Comparison of ENCODE assay signal across 9 mouse cellular contexts in the genomic region with DNA sequence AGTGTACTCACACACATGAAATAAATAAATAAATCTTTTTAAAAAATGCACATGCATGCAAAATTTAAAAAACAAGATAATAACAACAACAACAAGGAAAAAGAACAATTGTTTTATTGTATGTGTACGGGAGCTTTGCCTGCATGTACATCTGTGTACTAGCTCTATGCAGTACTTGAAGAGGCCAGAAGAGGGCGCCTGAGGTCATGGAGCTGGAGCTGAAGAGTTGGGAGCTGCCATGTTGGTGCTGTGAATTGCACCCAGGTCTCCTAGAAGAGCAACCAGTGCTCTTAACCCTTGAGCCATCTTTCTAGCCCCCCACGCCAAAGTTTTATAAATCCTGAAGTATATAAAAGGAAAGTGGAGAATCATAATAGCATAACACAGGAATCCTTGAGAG. TPM values are rescaled to one million over a fixed set of nuclear protein-coding genes. Genes with fewer than 3 reads are reported as not detected.
DNase-seq lines count a peak whose midpoint lies in the region; ATAC-seq and TF ChIP-seq lines count a peak whose summit lies in the region.
"Had no signal": no experiment of that assay in that cellular context is flagged by ENCODE, and none has a peak within 500 bp of the region (broad histone marks: within the 10 kb centered on the region; RNA-seq: fewer than 3 reads in every experiment).

No protein-coding gene starts in this region.

- no peak for TF ChIP-seq POLR2A in cortical plate, adult 2 months (IDR thresholded peaks at IDR 0.05; ENCODE audit: extremely low read depth, insufficient read depth, low read length)

- no peak overlapping the region for H3K4me3 ChIP-seq in forebrain, embryonic 10.5 days
- H3K4me3 ChIP-seq in forebrain, embryonic 14.5 days (ENCODE audit: low read depth, low read length) = no peak overlapping the region
- no peak overlapping the region for H3K4me3 ChIP-seq in midbrain, embryonic 10.5 days
- H3K4me3 ChIP-seq in midbrain, embryonic 13.5 days (replicated peaks) = no peak overlapping the region
- H3K4me3 ChIP-seq in cortical plate, adult 2 months (ENCODE audit: insufficient read depth, low read length) = no peak overlapping the region

- no peak for ATAC-seq in forebrain, embryonic 14.5 days
- ATAC-seq in midbrain, embryonic 13.5 days = no peak
- ATAC-seq: Patski had no signal

- 64% methylated on average over 3 of the region's 3 CpGs for WGBS in forebrain, embryonic 10.5 days
- 54% methylated on average over 3 of the region's 3 CpGs for WGBS in forebrain, embryonic 14.5 days
- WGBS in midbrain, embryonic 10.5 days = 63% methylated on average over 3 of the region's 3 CpGs
- WGBS in midbrain, embryonic 13.5 days = 59% methylated on average over 3 of the region's 3 CpGs

- H3K9ac ChIP-seq in forebrain, embryonic 14.5 days (ENCODE audit: low read length) = no peak overlapping the region
- no peak overlapping the region for H3K9ac ChIP-seq in midbrain, embryonic 13.5 days (replicated peaks)

- DNase-seq in forebrain, embryonic 10.5 days (ENCODE audit: extremely low spot score, low spot score) = peak; percentile 37
- no peak for DNase-seq in forebrain, embryonic 14.5 days (ENCODE audit: low spot score)
- peak; percentile 42 for DNase-seq in midbrain, embryonic 10.5 days (ENCODE audit: low spot score)
- DNase-seq in splenic B cell, adult 2 months (ENCODE audit: low read depth, low spot score) = peak; percentile 75
- DNase-seq in frontal cortex, postnatal 14 days (ENCODE audit: low spot score in 2 of 2) = no peak
- no peak for DNase-seq in urinary bladder, postnatal 10 days (ENCODE audit: low spot score)

- no peak overlapping the region for H3K4me2 ChIP-seq in forebrain, embryonic 14.5 days (ENCODE audit: low read length)
- H3K4me2 ChIP-seq in midbrain, embryonic 13.5 days (replicated peaks) = no peak overlapping the region

- peaks cover 6% of the 10 kb centered on the region; the same call in 1 of the 2 replicates for H3K9me3 ChIP-seq in forebrain, embryonic 10.5 days
- H3K9me3 ChIP-seq in forebrain, embryonic 14.5 days (replicated peaks; ENCODE audit: control insufficient read depth, low read length) = no peaks in the 10 kb centered on the region
- 0 out of 2 replicates have a peak, but pooled peaks cover 7% of the 10 kb centered on the region for H3K9me3 ChIP-seq in midbrain, embryonic 10.5 days (replicated peaks)
- H3K9me3 ChIP-seq in midbrain, embryonic 13.5 days = no peaks in the 10 kb centered on the region; the same call in 1 of the 2 replicates

- no peaks in the 10 kb centered on the region for H3K36me3 ChIP-seq in forebrain, embryonic 10.5 days (replicated peaks)
- no peaks in the 10 kb centered on the region for H3K36me3 ChIP-seq in forebrain, embryonic 14.5 days (ENCODE audit: control insufficient read depth, insufficient read depth, low read length)
- no peaks in the 10 kb centered on the region for H3K36me3 ChIP-seq in midbrain, embryonic 10.5 days
- no peaks in the 10 kb centered on the region for H3K36me3 ChIP-seq in midbrain, embryonic 13.5 days
- no peaks in the 10 kb centered on the region for H3K36me3 ChIP-seq in splenic B cell, adult 2 months (ENCODE audit: control insufficient read depth, insufficient read depth, low read length, poor library complexity, severe bottlenecking)

- H3K4me1 ChIP-seq in forebrain, embryonic 10.5 days = peaks cover 34% of the 10 kb centered on the region
- H3K4me1 ChIP-seq in forebrain, embryonic 14.5 days (ENCODE audit: control insufficient read depth, insufficient read depth, low read length) = peaks cover 8% of the 10 kb centered on the region; the same call in 1 of the 2 replicates
- peaks cover 33% of the 10 kb centered on the region for H3K4me1 ChIP-seq in midbrain, embryonic 10.5 days
- H3K4me1 ChIP-seq in midbrain, embryonic 13.5 days (replicated peaks) = peaks cover 24% of the 10 kb centered on the region
- peaks cover 1% of the 10 kb centered on the region; the same call in 1 of the 2 replicates for H3K4me1 ChIP-seq in cortical plate, adult 2 months (ENCODE audit: control insufficient read depth, insufficient read depth, low read length)

- peak; percentile 24; the same call in 1 of the 2 replicates for TF ChIP-seq CTCF in cortical plate, adult 2 months (IDR thresholded peaks at IDR 0.05; ENCODE audit: extremely low read depth, insufficient read depth, low read length)

- H3K27me3 ChIP-seq in forebrain, embryonic 10.5 days (ENCODE audit: poor library complexity, severe bottlenecking) = peaks cover 11% of the 10 kb centered on the region
- no peaks in the 10 kb centered on the region for H3K27me3 ChIP-seq in forebrain, embryonic 14.5 days (replicated peaks; ENCODE audit: control insufficient read depth, insufficient read depth, low read length)
- peaks cover 13% of the 10 kb centered on the region for H3K27me3 ChIP-seq in midbrain, embryonic 10.5 days (ENCODE audit: low read depth, poor library complexity, severe bottlenecking)
- peaks cover 3% of the 10 kb centered on the region; the same call in 1 of the 2 replicates for H3K27me3 ChIP-seq in midbrain, embryonic 13.5 days
- no peaks in the 10 kb centered on the region for H3K27me3 ChIP-seq in splenic B cell, adult 2 months (ENCODE audit: control insufficient read depth, insufficient read depth, low read length, poor library complexity, severe bottlenecking)
- H3K27me3 ChIP-seq: Patski had no signal

- H3K27ac ChIP-seq in forebrain, embryonic 10.5 days = no peak overlapping the region
- no peak overlapping the region for H3K27ac ChIP-seq in forebrain, embryonic 14.5 days (ENCODE audit: low read depth, low read length)
- no peak overlapping the region for H3K27ac ChIP-seq in midbrain, embryonic 10.5 days (replicated peaks)
- no peak overlapping the region for H3K27ac ChIP-seq in midbrain, embryonic 13.5 days
- no peak overlapping the region for H3K27ac ChIP-seq in cortical plate, adult 2 months (ENCODE audit: insufficient read depth, low read length)

RNA-seq across cellular contexts. Expression of gene H3f3a, which starts 39.1 kb away (rescaled TPM):
- 2,460 and 2,659 TPM in 2 replicates for polyA plus RNA-seq in forebrain, embryonic 10.5 days (2016; fragmentation: Nextera tagmentation; extraction: Ambion mirVana)
- polyA plus RNA-seq in forebrain, embryonic 14.5 days (2014; fragmentation: Nextera tagmentation; extraction: Ambion mirVana) = 4,992 and 5,015 TPM in 2 replicates
- polyA plus RNA-seq in midbrain, embryonic 10.5 days (2016; fragmentation: Nextera tagmentation; extraction: Ambion mirVana) = 2,611 and 2,764 TPM in 2 replicates
- 4,178 and 4,302 TPM in 2 replicates for polyA plus RNA-seq in midbrain, embryonic 13.5 days (2015; fragmentation: Nextera tagmentation; extraction: Ambion mirVana)
- 334 and 359 TPM in 2 replicates for polyA plus RNA-seq in cortical plate, adult 2 months (2012; rRNA removed)

RNA-seq across cellular contexts. Expression of gene Acbd3, which starts 48.8 kb away (rescaled TPM):
- 14.7 and 17.0 TPM in 2 replicates for polyA plus RNA-seq in forebrain, embryonic 10.5 days (2016; fragmentation: Nextera tagmentation; extraction: Ambion mirVana)
- 17.2 and 18.1 TPM in 2 replicates for polyA plus RNA-seq in forebrain, embryonic 14.5 days (2014; fragmentation: Nextera tagmentation; extraction: Ambion mirVana)
- polyA plus RNA-seq in midbrain, embryonic 10.5 days (2016; fragmentation: Nextera tagmentation; extraction: Ambion mirVana) = 17.0 and 18.8 TPM in 2 replicates
- polyA plus RNA-seq in midbrain, embryonic 13.5 days (2015; fragmentation: Nextera tagmentation; extraction: Ambion mirVana) = 21.7 and 24.6 TPM in 2 replicates
- polyA plus RNA-seq in cortical plate, adult 2 months (2012; rRNA removed) = 22.0 and 22.5 TPM in 2 replicates

Comparison
In these comparisons a context has a peak if more than half of its experiments do, and no peak if none do; other contexts are left out.
1. DNase-seq: peak in forebrain, embryonic 10.5 days (single experiment), midbrain, embryonic 10.5 days (single experiment) and splenic B cell, adult 2 months (single experiment); none in forebrain, embryonic 14.5 days (single experiment), frontal cortex, postnatal 14 days (0 of 2) and urinary bladder, postnatal 10 days (single experiment).